Mouse (Mus musculus): ENCODE results near the gene Phactr2. TPM values are rescaled to one million over a fixed set of nuclear protein-coding genes. Genes with fewer than 3 reads are reported as not detected.
A peak's percentile ranks its signal among the peaks of the same experiment; 100 is the strongest.
"Not testable (repeated sequence)": the region's sequence is repeated elsewhere in the genome, so short reads cannot be mapped to it uniquely, and the experiment has no call there.

Gene Phactr2
- polyA plus RNA-seq, 1 experiment from 2014 or later, result 6.7 TPM

DNA sequence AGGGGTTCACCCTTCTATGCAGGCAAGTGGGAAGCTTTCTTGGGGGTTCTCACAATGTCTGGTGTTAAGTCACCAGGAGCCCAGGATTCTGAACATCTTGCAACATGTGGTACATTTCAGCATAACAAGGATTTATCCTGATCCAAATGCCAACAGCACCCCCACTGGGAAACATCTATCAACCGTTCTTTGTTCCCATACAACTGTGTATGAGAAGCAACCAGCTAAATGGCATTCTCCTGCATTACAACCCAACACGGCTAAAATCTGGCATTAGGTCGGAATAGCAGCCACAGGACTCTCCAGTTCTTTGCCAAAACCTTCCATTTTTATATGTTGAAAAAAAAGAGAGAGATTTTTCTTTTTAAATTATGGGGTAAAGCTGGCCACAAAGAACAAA, 264.7 kb downstream of the Phactr2 start:
- Histone ChIP-seq H3K4me2 (ENCODE audit: low read length) (no peak overlapping the region), H3K27ac (ENCODE audit: low read depth, low read length) (no peak overlapping the region), H3K36me3 (ENCODE audit: control insufficient read depth, insufficient read depth, low read length) (no peaks in the 10 kb centered on the region), H3K4me3 (ENCODE audit: low read length) (no peak overlapping the region), H3K27me3 (replicated peaks; ENCODE audit: control insufficient read depth, insufficient read depth, low read length) (no peaks in the 10 kb centered on the region), H3K4me1 (ENCODE audit: control insufficient read depth, insufficient read depth, low read depth, low read length) (no peaks in the 10 kb centered on the region), H3K9ac (ENCODE audit: low read depth, low read length) (no peak overlapping the region), H3K9me3 (ENCODE audit: control insufficient read depth, low read length) (no peaks in the 10 kb centered on the region)
- no peak for ATAC-seq
- 57% methylated on average over 3 of the region's 3 CpGs for WGBS

DNA sequence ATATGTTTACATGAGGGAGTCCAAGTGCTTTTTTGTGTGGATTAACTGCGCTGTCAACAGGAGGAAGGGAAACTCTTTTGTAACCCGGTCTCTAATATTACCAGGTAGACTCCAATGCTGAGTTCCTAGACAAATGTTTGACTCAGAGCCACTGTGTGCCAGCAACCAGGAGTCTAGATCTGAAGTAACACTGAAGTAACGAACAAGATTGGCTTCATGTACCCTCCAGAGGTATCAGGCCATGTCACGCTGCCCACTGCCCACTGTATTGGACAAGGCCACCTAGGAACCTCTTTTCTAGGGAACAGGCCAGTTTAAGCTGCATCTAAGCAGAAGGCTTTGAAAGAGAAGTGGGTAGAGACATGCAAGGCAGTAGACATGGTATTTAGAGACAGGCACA, 265.2 kb downstream of the Phactr2 start:
- no peaks in the 10 kb centered on the region for H3K27me3 ChIP-seq (replicated peaks; ENCODE audit: control insufficient read depth, insufficient read depth, low read length)
- H3K4me2 ChIP-seq (ENCODE audit: low read length), result no peak overlapping the region
- ATAC-seq, result no peak
- no peaks in the 10 kb centered on the region for H3K4me1 ChIP-seq (ENCODE audit: control insufficient read depth, insufficient read depth, low read depth, low read length)
- no peaks in the 10 kb centered on the region for H3K36me3 ChIP-seq (ENCODE audit: control insufficient read depth, insufficient read depth, low read length)
- no peak overlapping the region for H3K4me3 ChIP-seq (ENCODE audit: low read length)
- no peaks in the 10 kb centered on the region for H3K9me3 ChIP-seq (ENCODE audit: control insufficient read depth, low read length)
- H3K9ac ChIP-seq (ENCODE audit: low read depth, low read length), result no peak overlapping the region
- WGBS, result 89% methylated on average over 4 of the region's 4 CpGs
- H3K27ac ChIP-seq (ENCODE audit: low read depth, low read length), result no peak overlapping the region

DNA sequence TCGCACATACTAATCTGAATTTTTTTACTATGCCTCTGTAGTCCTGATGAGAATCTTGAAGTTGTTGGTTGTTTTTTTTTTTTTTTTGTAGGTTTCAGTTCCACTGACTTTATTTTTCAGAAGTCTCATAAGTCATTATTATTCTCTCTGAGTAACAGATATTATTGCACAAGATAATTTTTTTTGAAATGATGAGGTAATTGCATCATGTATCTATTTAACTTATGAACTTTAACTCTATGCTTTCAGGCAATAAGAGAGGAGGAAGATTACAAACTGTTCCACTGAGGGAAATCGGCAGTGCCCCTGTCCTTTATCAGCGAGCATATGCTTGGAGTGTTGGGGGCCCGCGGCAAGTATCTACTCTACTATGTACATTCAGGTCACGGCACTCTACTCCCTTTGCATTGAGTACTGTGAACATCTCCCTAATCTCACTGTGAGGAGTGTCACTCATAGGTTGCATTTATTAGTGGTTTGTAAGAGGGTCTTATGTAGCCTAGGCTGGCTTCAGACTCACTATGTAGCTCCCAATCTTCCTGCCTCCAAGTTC, 272.4 kb downstream of the Phactr2 start:
- H3K4me3 ChIP-seq (ENCODE audit: low read length), result no peak overlapping the region
- H3K36me3 ChIP-seq (ENCODE audit: control insufficient read depth, insufficient read depth, low read length), result no peaks in the 10 kb centered on the region
- no peak overlapping the region for H3K4me2 ChIP-seq (ENCODE audit: low read length)
- H3K4me1 ChIP-seq (ENCODE audit: control insufficient read depth, insufficient read depth, low read depth, low read length), result no peaks in the 10 kb centered on the region
- ATAC-seq, result no peak
- no peaks in the 10 kb centered on the region for H3K27me3 ChIP-seq (replicated peaks; ENCODE audit: control insufficient read depth, insufficient read depth, low read length)
- no peak overlapping the region for H3K27ac ChIP-seq (ENCODE audit: low read depth, low read length)
- 96% methylated on average over 6 of the region's 6 CpGs for WGBS
- H3K9me3 ChIP-seq (ENCODE audit: control insufficient read depth, low read length), result no peaks in the 10 kb centered on the region
- no peak overlapping the region for H3K9ac ChIP-seq (ENCODE audit: low read depth, low read length)

DNA sequence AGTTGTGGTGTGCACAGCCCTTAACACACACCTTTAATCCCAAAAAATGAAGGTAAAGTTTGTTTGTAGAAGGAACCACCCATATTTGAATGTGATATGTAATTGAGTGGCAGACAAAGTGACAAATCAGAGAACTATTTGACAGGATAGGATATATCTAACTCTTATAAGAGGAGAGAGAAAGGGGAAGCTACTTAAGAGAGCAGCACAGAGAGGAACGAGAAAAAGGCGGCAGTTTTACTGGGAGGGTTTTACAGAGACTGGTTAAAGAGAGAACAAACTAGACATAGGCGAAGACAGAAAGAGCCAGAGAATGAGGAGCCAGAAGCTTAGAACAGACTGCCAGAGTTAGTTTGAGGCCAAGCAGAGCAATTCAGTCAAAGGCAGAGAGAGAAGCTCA, 273.4 kb downstream of the Phactr2 start:
- H3K4me2 ChIP-seq (ENCODE audit: low read length), result no peak overlapping the region
- H3K27me3 ChIP-seq (replicated peaks; ENCODE audit: control insufficient read depth, insufficient read depth, low read length), result no peaks in the 10 kb centered on the region
- ATAC-seq, result no peak
- WGBS, result 92% methylated on average over 3 of the region's 3 CpGs
- H3K4me3 ChIP-seq (ENCODE audit: low read length), result no peak overlapping the region
- no peaks in the 10 kb centered on the region for H3K9me3 ChIP-seq (ENCODE audit: control insufficient read depth, low read length)
- H3K36me3 ChIP-seq (ENCODE audit: control insufficient read depth, insufficient read depth, low read length), result no peaks in the 10 kb centered on the region
- H3K9ac ChIP-seq (ENCODE audit: low read depth, low read length), result no peak overlapping the region
- H3K4me1 ChIP-seq (ENCODE audit: control insufficient read depth, insufficient read depth, low read depth, low read length), result no peaks in the 10 kb centered on the region
- H3K27ac ChIP-seq (ENCODE audit: low read depth, low read length), result no peak overlapping the region

DNA sequence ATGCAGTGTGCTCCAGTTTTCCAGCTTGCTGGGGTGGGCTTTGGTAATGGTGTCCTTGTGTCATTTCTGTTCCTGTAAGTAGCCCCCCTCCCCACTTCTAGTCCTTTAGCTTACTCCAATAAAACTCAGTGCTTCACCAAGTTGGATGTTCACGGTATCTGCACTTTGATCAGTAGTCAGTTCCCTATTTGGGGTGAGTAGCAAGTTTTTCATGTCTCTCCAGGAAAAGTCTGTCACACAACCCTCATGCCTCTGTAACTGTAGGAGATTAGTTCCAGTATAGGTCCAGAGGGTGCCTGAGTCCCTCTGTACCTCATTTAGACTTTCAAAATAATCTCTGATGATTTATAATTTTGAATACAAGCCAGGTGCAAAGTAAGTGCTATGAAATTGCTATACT, 275.0 kb downstream of the Phactr2 start:
- Histone ChIP-seq H3K4me1 (ENCODE audit: control insufficient read depth, insufficient read depth, low read depth, low read length) (no peaks in the 10 kb centered on the region), H3K4me2 (ENCODE audit: low read length) (no peak overlapping the region), H3K9ac (ENCODE audit: low read depth, low read length) (no peak overlapping the region), H3K4me3 (ENCODE audit: low read length) (no peak overlapping the region), H3K27ac (ENCODE audit: low read depth, low read length) (no peak overlapping the region), H3K27me3 (replicated peaks; ENCODE audit: control insufficient read depth, insufficient read depth, low read length) (no peaks in the 10 kb centered on the region), H3K36me3 (ENCODE audit: control insufficient read depth, insufficient read depth, low read length) (no peaks in the 10 kb centered on the region), H3K9me3 (ENCODE audit: control insufficient read depth, low read length) (no peaks in the 10 kb centered on the region)
- ATAC-seq, result no peak
- WGBS, result 90% methylated on average over 1 of the region's 1 CpGs

DNA sequence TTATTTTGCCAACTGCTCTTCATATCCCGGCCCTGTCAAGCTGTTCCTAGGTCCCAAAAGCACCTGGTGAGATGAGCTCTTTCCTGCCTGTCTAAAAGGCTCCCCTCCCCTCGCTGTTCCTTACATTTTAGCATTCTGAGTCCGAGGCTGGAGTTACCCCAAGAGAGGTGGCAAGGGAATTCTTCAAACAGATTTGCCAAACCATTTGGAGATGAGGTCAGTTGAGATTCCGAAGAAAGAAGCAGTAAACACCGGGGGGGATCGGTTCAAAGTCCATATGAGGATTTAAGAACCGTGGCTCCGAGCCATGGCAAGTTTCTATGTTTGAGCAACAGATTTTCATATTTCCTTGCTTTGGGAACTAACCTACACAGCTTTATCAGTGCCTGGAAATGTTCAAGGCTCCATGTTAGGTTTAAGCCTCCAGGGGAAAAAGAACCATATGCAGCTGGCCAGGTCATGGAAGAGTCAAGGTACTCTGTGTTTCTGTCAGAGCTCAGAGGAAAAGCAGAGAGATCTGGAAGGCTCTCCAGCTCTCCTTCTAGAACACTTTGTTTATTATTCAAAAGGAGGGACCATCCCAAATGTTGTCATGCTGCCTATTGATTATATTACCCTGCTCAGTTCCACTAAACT, 277.2 kb downstream of the Phactr2 start:
- ATAC-seq, result no peak
- no peak overlapping the region for H3K4me2 ChIP-seq (ENCODE audit: low read length)
- H3K27ac ChIP-seq (ENCODE audit: low read depth, low read length), result no peak overlapping the region
- peaks cover 4% of the 10 kb centered on the region for H3K4me1 ChIP-seq (ENCODE audit: control insufficient read depth, insufficient read depth, low read depth, low read length)
- H3K4me3 ChIP-seq (ENCODE audit: low read length), result no peak overlapping the region
- WGBS, result 80% methylated on average over 8 of the region's 8 CpGs
- H3K9ac ChIP-seq (ENCODE audit: low read depth, low read length), result no peak overlapping the region
- H3K9me3 ChIP-seq (ENCODE audit: control insufficient read depth, low read length), result no peaks in the 10 kb centered on the region
- no peaks in the 10 kb centered on the region for H3K36me3 ChIP-seq (ENCODE audit: control insufficient read depth, insufficient read depth, low read length)
- no peaks in the 10 kb centered on the region for H3K27me3 ChIP-seq (replicated peaks; ENCODE audit: control insufficient read depth, insufficient read depth, low read length)

DNA sequence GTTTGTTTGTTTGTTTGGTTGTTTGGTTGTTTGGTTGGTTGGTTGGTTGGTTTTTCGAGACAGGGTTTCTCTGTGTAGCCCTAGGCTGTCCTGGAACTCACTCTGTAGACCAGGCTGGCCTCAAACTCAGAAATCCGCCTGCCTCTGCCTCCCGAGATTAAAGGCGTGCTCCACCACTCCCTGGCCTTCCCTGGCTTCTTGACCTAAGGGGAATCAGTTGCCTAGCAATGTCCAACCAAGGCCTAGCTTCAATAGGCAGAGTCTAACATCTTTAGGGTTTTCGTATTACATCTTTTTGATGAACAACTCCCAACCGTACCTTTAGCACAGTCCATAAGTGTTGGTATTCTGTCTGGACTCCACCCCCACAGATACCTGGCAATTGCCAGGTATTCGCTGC, 280.7 kb downstream of the Phactr2 start:
- H3K9me3 ChIP-seq (ENCODE audit: control insufficient read depth, low read length); H3K4me1 ChIP-seq (ENCODE audit: control insufficient read depth, insufficient read depth, low read depth, low read length); ATAC-seq; H3K36me3 ChIP-seq (ENCODE audit: control insufficient read depth, insufficient read depth, low read length); H3K27me3 ChIP-seq (replicated peaks; ENCODE audit: control insufficient read depth, insufficient read depth, low read length); H3K27ac ChIP-seq (ENCODE audit: low read depth, low read length); H3K9ac ChIP-seq (ENCODE audit: low read depth, low read length): not testable (repeated sequence)
- H3K4me3 ChIP-seq (ENCODE audit: low read length), result peak overlapping the region; percentile 60
- peak overlapping the region; percentile 68 for H3K4me2 ChIP-seq (ENCODE audit: low read length)
- 87% methylated on average over 7 of the region's 7 CpGs for WGBS

DNA sequence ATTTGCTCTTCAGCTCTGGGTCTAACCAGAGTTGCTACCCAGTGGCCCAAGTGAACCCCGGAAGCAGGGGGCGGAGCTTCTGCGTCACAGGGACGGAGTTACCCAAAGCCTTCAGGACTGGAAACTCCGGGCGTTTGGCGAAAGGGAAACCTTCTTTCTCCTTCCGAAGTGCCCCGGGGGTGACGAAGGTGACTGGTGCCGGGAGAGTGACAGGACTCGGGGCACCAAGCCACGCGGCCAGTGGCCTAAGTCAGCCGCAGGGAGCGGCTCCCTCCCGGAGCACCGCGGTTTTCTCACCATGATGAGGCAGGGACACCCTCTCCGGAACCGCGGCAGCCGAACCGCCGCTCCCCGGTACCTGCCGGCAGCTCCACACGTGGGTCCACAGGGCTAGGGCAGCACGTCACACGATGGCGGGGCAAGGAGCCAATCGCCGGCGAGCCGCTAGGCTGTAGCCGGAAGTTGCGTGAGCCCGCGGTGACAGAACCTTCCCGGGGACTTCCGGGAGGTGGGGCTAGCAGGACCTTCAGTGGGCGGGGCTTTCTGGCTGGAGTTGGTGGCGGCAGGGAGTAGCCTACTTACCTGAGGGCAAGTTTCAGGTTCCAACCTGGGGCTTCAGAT, 281.4 kb downstream of the Phactr2 start, which contains the start of gene Ltv1:
TSS of gene Ltv1 (minus strand) at position 438 of the 621 bp plus-strand sequence.
- Histone ChIP-seq H3K27ac (ENCODE audit: low read depth, low read length) (peak within 1 kb of the TSS; percentile 41; the same call in 1 of the 2 replicates), H3K4me3 (ENCODE audit: low read length) (peak within 1 kb of the TSS; percentile 60), H3K36me3 (ENCODE audit: control insufficient read depth, insufficient read depth, low read length) (peaks cover 5% of the 10 kb centered on the region; the same call in 1 of the 2 replicates), H3K4me2 (ENCODE audit: low read length) (peak within 1 kb of the TSS; percentile 68), H3K27me3 (replicated peaks; ENCODE audit: control insufficient read depth, insufficient read depth, low read length) (no peaks in the 10 kb centered on the region), H3K9me3 (ENCODE audit: control insufficient read depth, low read length) (no peaks in the 10 kb centered on the region), H3K4me1 (ENCODE audit: control insufficient read depth, insufficient read depth, low read depth, low read length) (peaks cover 6% of the 10 kb centered on the region), H3K9ac (ENCODE audit: low read depth, low read length) (peak within 1 kb of the TSS; percentile 68)
- peak; percentile 100 for ATAC-seq
- WGBS, result under 1% methylated on average over 39 of the region's 43 CpGs

DNA sequence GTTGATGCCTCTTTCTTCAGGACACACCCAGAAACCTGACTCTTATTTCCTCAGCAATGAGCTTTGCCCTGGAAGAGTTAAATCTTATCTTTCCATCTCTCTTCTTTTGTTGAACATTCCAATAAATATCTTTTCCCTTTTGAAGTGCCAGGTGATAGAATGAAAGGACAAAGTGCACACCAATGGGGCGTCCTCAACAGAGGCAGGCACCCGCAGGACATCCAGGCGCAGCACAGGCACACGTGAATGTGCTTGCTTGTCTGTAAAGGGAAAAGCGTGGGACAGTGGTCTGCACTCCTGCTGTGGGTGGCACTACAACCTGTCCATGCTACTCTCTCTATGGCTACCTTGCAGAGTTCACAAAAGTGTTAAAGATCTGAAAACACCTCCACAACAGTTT, 284.3 kb downstream of the Phactr2 start:
- H3K9me3 ChIP-seq (ENCODE audit: control insufficient read depth, low read length), result no peaks in the 10 kb centered on the region

More for the DNA sequence above, 284.3 kb downstream of the Phactr2 start:
- Histone ChIP-seq H3K4me3 (ENCODE audit: low read length) (no peak overlapping the region), H3K36me3 (ENCODE audit: control insufficient read depth, insufficient read depth, low read length) (peaks cover 7% of the 10 kb centered on the region; the same call in 1 of the 2 replicates), H3K27me3 (replicated peaks; ENCODE audit: control insufficient read depth, insufficient read depth, low read length) (no peaks in the 10 kb centered on the region), H3K4me1 (ENCODE audit: control insufficient read depth, insufficient read depth, low read depth, low read length) (peaks cover 6% of the 10 kb centered on the region), H3K27ac (ENCODE audit: low read depth, low read length) (no peak overlapping the region), H3K4me2 (ENCODE audit: low read length) (no peak overlapping the region), H3K9ac (ENCODE audit: low read depth, low read length) (no peak overlapping the region)
- ATAC-seq, result no peak
- WGBS, result 93% methylated on average over 5 of the region's 5 CpGs

All from hindbrain, embryonic 16.5 days (tissue).